Mouse (Mus musculus): ENCODE results near the gene Clcn5. TPM values are rescaled to one million over a fixed set of nuclear protein-coding genes. Genes with fewer than 3 reads are reported as not detected.

The Clcn5 gene
- polyA plus RNA-seq, 1 experiment from 2014 or later: 25.1 TPM

- 44% methylated on average over 1 of the region's 1 CpGs for WGBS
- no peak overlapping the region for H3K4me3 ChIP-seq (ENCODE audit: control insufficient read depth in 1 of 2, insufficient read depth in 1 of 2, low read depth in 1 of 2, low read length in 2 of 2)
- H3K9ac ChIP-seq (ENCODE audit: low read length): no peak overlapping the region
- no peaks in the 10 kb centered on the region for H3K27me3 ChIP-seq (ENCODE audit: control insufficient read depth, insufficient read depth, low read length)
- no peak overlapping the region for H3K27ac ChIP-seq (replicated peaks in 1 of 2; ENCODE audit: control insufficient read depth in 1 of 2, insufficient read depth in 1 of 2, low read depth in 2 of 2, low read length in 2 of 2)
- no peak for ATAC-seq (ENCODE audit: insufficient number of reproducible peaks, insufficient read depth, low FRiP score, low read depth)
- no peaks in the 10 kb centered on the region for H3K9me3 ChIP-seq (ENCODE audit: control insufficient read depth, low read length)
- no peak overlapping the region for H3K4me2 ChIP-seq (ENCODE audit: low read length)
- H3K36me3 ChIP-seq (ENCODE audit: control insufficient read depth, insufficient read depth, low read length): no peaks in the 10 kb centered on the region
- peaks cover 2 to 5% of the 10 kb centered on the region in 2 experiments; a peak in 2 of 4 replicates for H3K4me1 ChIP-seq (ENCODE audit: control insufficient read depth in 2 of 2, insufficient read depth in 2 of 2, low read length in 2 of 2)
Measured at GRCm38 (mm10) chrX:7197833-7198232, 121.3 kb downstream of the Clcn5 start.

- 77% methylated on average over 4 of the region's 4 CpGs for WGBS
- Histone ChIP-seq H3K36me3 (ENCODE audit: control insufficient read depth, insufficient read depth, low read length) (no peaks in the 10 kb centered on the region), H3K4me3 (ENCODE audit: control insufficient read depth in 1 of 2, insufficient read depth in 1 of 2, low read depth in 1 of 2, low read length in 2 of 2) (no peak overlapping the region), H3K9ac (ENCODE audit: low read length) (no peak overlapping the region), H3K4me1 (ENCODE audit: control insufficient read depth in 2 of 2, insufficient read depth in 2 of 2, low read length in 2 of 2) (no peaks in the 10 kb centered on the region; a peak in 2 of 4 replicates), H3K9me3 (ENCODE audit: control insufficient read depth, low read length) (no peaks in the 10 kb centered on the region), H3K27ac (replicated peaks in 1 of 2; ENCODE audit: control insufficient read depth in 1 of 2, insufficient read depth in 1 of 2, low read depth in 2 of 2, low read length in 2 of 2) (no peak overlapping the region), H3K27me3 (ENCODE audit: control insufficient read depth, insufficient read depth, low read length) (no peaks in the 10 kb centered on the region), H3K4me2 (ENCODE audit: low read length) (no peak overlapping the region)
- ATAC-seq (ENCODE audit: insufficient number of reproducible peaks, insufficient read depth, low FRiP score, low read depth): no peak
Measured at GRCm38 (mm10) chrX:7190816-7191215, 128.3 kb downstream of the Clcn5 start.

- Histone ChIP-seq H3K4me3 (ENCODE audit: control insufficient read depth in 1 of 2, insufficient read depth in 1 of 2, low read depth in 1 of 2, low read length in 2 of 2) (peak overlapping the region; percentile 42 to 46), H3K27ac (replicated peaks in 1 of 2; ENCODE audit: control insufficient read depth in 1 of 2, insufficient read depth in 1 of 2, low read depth in 2 of 2, low read length in 2 of 2) (peak overlapping the region; percentile 80 to 84), H3K4me2 (ENCODE audit: low read length) (peak overlapping the region; percentile 67), H3K27me3 (ENCODE audit: control insufficient read depth, insufficient read depth, low read length) (no peaks in the 10 kb centered on the region), H3K36me3 (ENCODE audit: control insufficient read depth, insufficient read depth, low read length) (0 out of 2 replicates have a peak, but pooled peaks cover 4% of the 10 kb centered on the region), H3K4me1 (ENCODE audit: control insufficient read depth in 2 of 2, insufficient read depth in 2 of 2, low read length in 2 of 2) (no peaks in the 10 kb centered on the region; a peak in 2 of 4 replicates), H3K9ac (ENCODE audit: low read length) (peak overlapping the region; percentile 68), H3K9me3 (ENCODE audit: control insufficient read depth, low read length) (no peaks in the 10 kb centered on the region)
- WGBS: 21% methylated on average over 17 of the region's 17 CpGs
- peak; percentile 56; the same call in 1 of the 2 replicates for ATAC-seq (ENCODE audit: insufficient number of reproducible peaks, insufficient read depth, low FRiP score, low read depth)
Measured at GRCm38 (mm10) chrX:7188311-7188807, 130.8 kb downstream of the Clcn5 start.

- Histone ChIP-seq H3K9ac (ENCODE audit: low read length) (peak overlapping the region; percentile 68), H3K36me3 (ENCODE audit: control insufficient read depth, insufficient read depth, low read length) (0 out of 2 replicates have a peak, but pooled peaks cover 6% of the 10 kb centered on the region), H3K27ac (replicated peaks in 1 of 2; ENCODE audit: control insufficient read depth in 1 of 2, insufficient read depth in 1 of 2, low read depth in 2 of 2, low read length in 2 of 2) (peak overlapping the region; percentile 80 to 84), H3K4me3 (ENCODE audit: control insufficient read depth in 1 of 2, insufficient read depth in 1 of 2, low read depth in 1 of 2, low read length in 2 of 2) (peak overlapping the region; percentile 42 to 46), H3K4me2 (ENCODE audit: low read length) (peak overlapping the region; percentile 67), H3K27me3 (ENCODE audit: control insufficient read depth, insufficient read depth, low read length) (no peaks in the 10 kb centered on the region), H3K4me1 (ENCODE audit: control insufficient read depth in 2 of 2, insufficient read depth in 2 of 2, low read length in 2 of 2) (no peaks in the 10 kb centered on the region; a peak in 2 of 4 replicates), H3K9me3 (ENCODE audit: control insufficient read depth, low read length) (no peaks in the 10 kb centered on the region)
- 33% methylated on average over 10 of the region's 10 CpGs for whole genome bisulfite sequencing
- no peak for ATAC-seq (ENCODE audit: insufficient number of reproducible peaks, insufficient read depth, low FRiP score, low read depth)
Measured at GRCm38 (mm10) chrX:7187455-7188310, 131.5 kb downstream of the Clcn5 start.

- Histone ChIP-seq H3K4me3 (ENCODE audit: control insufficient read depth in 1 of 2, insufficient read depth in 1 of 2, low read depth in 1 of 2, low read length in 2 of 2) (no peak overlapping the region), H3K27me3 (ENCODE audit: control insufficient read depth, insufficient read depth, low read length) (no peaks in the 10 kb centered on the region), H3K9ac (ENCODE audit: low read length) (no peak overlapping the region), H3K9me3 (ENCODE audit: control insufficient read depth, low read length) (no peaks in the 10 kb centered on the region), H3K36me3 (ENCODE audit: control insufficient read depth, insufficient read depth, low read length) (peaks cover 29% of the 10 kb centered on the region), H3K27ac (replicated peaks in 1 of 2; ENCODE audit: control insufficient read depth in 1 of 2, insufficient read depth in 1 of 2, low read depth in 2 of 2, low read length in 2 of 2) (no peak overlapping the region), H3K4me2 (ENCODE audit: low read length) (no peak overlapping the region), H3K4me1 (ENCODE audit: control insufficient read depth in 2 of 2, insufficient read depth in 2 of 2, low read length in 2 of 2) (peaks cover 0 to 13% of the 10 kb centered on the region in 2 experiments; a peak in 1 of 4 replicates)
- 82% methylated on average over 5 of the region's 5 CpGs for WGBS
- ATAC-seq (ENCODE audit: insufficient number of reproducible peaks, insufficient read depth, low FRiP score, low read depth): no peak
Measured at GRCm38 (mm10) chrX:7170156-7170555, 149.0 kb downstream of the Clcn5 start.

- peak overlapping the region in 1 of 2 experiments; percentile 37; a peak in 1 of 4 replicates for H3K27ac ChIP-seq (replicated peaks in 1 of 2; ENCODE audit: control insufficient read depth in 1 of 2, insufficient read depth in 1 of 2, low read depth in 2 of 2, low read length in 2 of 2)
- no peak for ATAC-seq (ENCODE audit: insufficient number of reproducible peaks, insufficient read depth, low FRiP score, low read depth)
- no peaks in the 10 kb centered on the region for H3K27me3 ChIP-seq (ENCODE audit: control insufficient read depth, insufficient read depth, low read length)
- H3K9me3 ChIP-seq (ENCODE audit: control insufficient read depth, low read length): no peaks in the 10 kb centered on the region
- H3K36me3 ChIP-seq (ENCODE audit: control insufficient read depth, insufficient read depth, low read length): peaks cover 39% of the 10 kb centered on the region
- WGBS: 46% methylated on average over 5 of the region's 5 CpGs
- H3K4me2 ChIP-seq (ENCODE audit: low read length): no peak overlapping the region
- H3K4me3 ChIP-seq (ENCODE audit: control insufficient read depth in 1 of 2, insufficient read depth in 1 of 2, low read depth in 1 of 2, low read length in 2 of 2): no peak overlapping the region
- H3K9ac ChIP-seq (ENCODE audit: low read length): no peak overlapping the region
- H3K4me1 ChIP-seq (ENCODE audit: control insufficient read depth in 2 of 2, insufficient read depth in 2 of 2, low read length in 2 of 2): peaks cover 0 to 13% of the 10 kb centered on the region in 2 experiments; a peak in 1 of 4 replicates
Measured at GRCm38 (mm10) chrX:7168799-7169198, 150.4 kb downstream of the Clcn5 start.

- H3K36me3 ChIP-seq (ENCODE audit: control insufficient read depth, insufficient read depth, low read length): peaks cover 43% of the 10 kb centered on the region
- H3K9ac ChIP-seq (ENCODE audit: low read length): no peak overlapping the region
- ATAC-seq (ENCODE audit: insufficient number of reproducible peaks, insufficient read depth, low FRiP score, low read depth): no peak
- no peaks in the 10 kb centered on the region for H3K27me3 ChIP-seq (ENCODE audit: control insufficient read depth, insufficient read depth, low read length)
- H3K4me3 ChIP-seq (ENCODE audit: control insufficient read depth in 1 of 2, insufficient read depth in 1 of 2, low read depth in 1 of 2, low read length in 2 of 2): no peak overlapping the region
- 74% methylated on average over 3 of the region's 3 CpGs for WGBS
- H3K27ac ChIP-seq (replicated peaks in 1 of 2; ENCODE audit: control insufficient read depth in 1 of 2, insufficient read depth in 1 of 2, low read depth in 2 of 2, low read length in 2 of 2): no peak overlapping the region
- H3K9me3 ChIP-seq (ENCODE audit: control insufficient read depth, low read length): no peaks in the 10 kb centered on the region
- H3K4me1 ChIP-seq (ENCODE audit: control insufficient read depth in 2 of 2, insufficient read depth in 2 of 2, low read length in 2 of 2): no peaks in the 10 kb centered on the region
- no peak overlapping the region for H3K4me2 ChIP-seq (ENCODE audit: low read length)
Measured at GRCm38 (mm10) chrX:7157976-7158375, 161.2 kb downstream of the Clcn5 start.

Measured in heart, embryonic 14.5 days (tissue).